Mouse (Mus musculus): ENCODE data around the gene Anapc10.

Gene Anapc10

DNA sequence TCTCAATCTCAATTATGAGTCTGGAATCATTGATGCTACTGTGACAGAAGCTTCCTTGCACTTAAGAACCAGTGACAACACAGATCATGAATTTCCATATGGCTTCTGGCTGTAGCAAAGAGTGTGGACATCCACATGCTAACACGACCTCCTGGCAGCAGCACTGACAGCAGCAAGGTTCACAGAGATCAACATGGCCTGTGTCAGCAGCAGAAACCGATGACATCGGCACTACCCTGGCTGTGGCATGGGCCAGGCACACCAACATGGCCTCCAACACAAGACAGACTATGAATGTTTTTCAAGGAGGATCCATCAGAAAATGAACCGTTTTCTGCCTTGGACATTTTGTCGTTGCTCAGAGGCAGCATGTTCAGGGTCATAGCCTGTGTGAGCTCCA is 114.9 kb downstream of the Anapc10 start:
- no peak for DNase-seq (ENCODE audit: extremely low read depth, low read depth, low spot score)
